Mouse (Mus musculus) C2C12 (cell line): ENCODE measurements at regions not wholly inside any gene's neighbourhood (a gene's known extent, or its start where the extent isn't known, plus 50 kb on each side); places are given as distances from the start of the nearest gene placed in this dataset.

Experiments used
- H3K27me3 ChIP-seq: one replicate; pipeline ENCODE4 v1.6.1; 2011; ENCODE audit not compliant: control insufficient read depth, insufficient read depth, insufficient read length
- H3K36me3 ChIP-seq: one replicate; pipeline ENCODE4 v1.6.1; 2011; ENCODE audit not compliant: control insufficient read depth, insufficient read depth
- H3K4me3 ChIP-seq: one replicate; pipeline ENCODE4 v1.5.1; 2011; ENCODE audit warnings: mild to moderate bottlenecking, control low read depth; ENCODE audit not compliant: poor library complexity, insufficient read depth, severe bottlenecking
- H3K79me2 ChIP-seq: one replicate; pipeline ENCODE4 v1.6.1; 2011; ENCODE audit not compliant: control insufficient read depth, insufficient read depth
- H3K79me3 ChIP-seq: one replicate; pipeline ENCODE4 v1.6.1; 2011; ENCODE audit warnings: low read depth, control low read depth
- H3ac ChIP-seq: one replicate; pipeline ENCODE3; 2011; ENCODE audit warnings: low read depth; ENCODE audit not compliant: control insufficient read depth, insufficient read length
- CEBPB ChIP-seq: IDR thresholded peaks from one replicate; pipeline ENCODE4 v1.6.1; 2011; ENCODE audit warnings: low read depth, mild to moderate bottlenecking, control low read depth, moderate library complexity
- CTCF ChIP-seq: IDR thresholded peaks from one replicate; pipeline ENCODE4 v1.5.1; 2011; ENCODE audit not compliant: control insufficient read depth, insufficient read depth, insufficient read length
- FOSL1 ChIP-seq: IDR thresholded peaks from one replicate; pipeline ENCODE4 v1.8.0; 2011; ENCODE audit warnings: mild to moderate bottlenecking, low read length; ENCODE audit not compliant: poor library complexity, insufficient read depth, severe bottlenecking
- MAX ChIP-seq: IDR thresholded peaks from one replicate; pipeline ENCODE4 v1.6.1; 2011; ENCODE audit warnings: mild to moderate bottlenecking, control low read depth
- MYOD1 ChIP-seq: IDR thresholded peaks from one replicate; pipeline ENCODE4 v1.6.1; 2011; ENCODE audit warnings: low read depth; ENCODE audit not compliant: control insufficient read depth, insufficient read length
- MYOG ChIP-seq: IDR thresholded peaks from one replicate; pipeline ENCODE4 v1.6.1; 2011; ENCODE audit not compliant: control insufficient read depth, insufficient read length; ENCODE audit errors: extremely low read depth
- USF1 ChIP-seq: IDR thresholded peaks from one replicate; pipeline ENCODE4 v1.6.1; 2011; ENCODE audit warnings: low read depth, mild to moderate bottlenecking, control low read depth, moderate library complexity

DNA sequence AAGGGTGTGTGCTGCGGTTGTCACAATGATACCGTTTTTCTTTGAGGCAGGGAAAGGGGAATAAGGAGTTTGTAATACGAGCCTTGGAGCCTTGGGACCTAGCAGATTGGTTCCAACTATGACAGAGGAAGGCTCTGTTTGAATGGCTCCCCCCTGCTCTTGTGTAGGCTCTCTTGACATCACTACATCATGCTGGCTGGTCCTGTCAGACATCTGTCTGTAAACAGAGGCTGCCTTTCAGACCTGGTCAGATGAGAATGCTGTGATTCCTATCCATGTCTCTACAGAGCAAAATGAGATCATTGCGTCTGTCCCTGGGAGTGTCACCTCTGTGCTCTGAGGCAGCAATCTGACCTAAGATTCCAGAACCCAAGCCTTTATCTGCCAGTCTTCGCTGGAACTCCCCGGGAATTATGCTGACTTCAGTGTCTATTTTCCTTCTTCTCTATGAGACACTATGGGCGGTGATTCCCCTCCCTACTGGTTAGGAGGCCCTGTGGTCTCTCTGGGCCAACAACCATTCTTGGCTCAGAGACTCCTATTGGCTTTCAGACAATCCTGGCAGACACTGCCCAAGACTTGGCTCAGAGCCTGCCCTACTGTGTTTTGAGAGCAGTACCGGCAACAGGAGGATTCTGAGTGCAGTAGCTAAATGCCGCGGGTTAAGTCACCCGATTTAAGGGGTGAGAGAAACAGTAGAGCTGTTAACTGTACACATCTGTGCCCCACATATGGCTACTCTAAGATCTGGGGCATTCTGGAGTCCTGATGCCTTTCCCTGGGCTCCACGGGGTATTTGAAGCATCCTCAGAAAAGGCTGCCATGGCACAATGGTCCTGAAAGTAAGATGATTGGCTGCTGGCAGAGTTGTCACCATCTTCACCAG lies 94.8 kb upstream of the Nckap5 start:
- Histone ChIP-seq H3K79me3 (no peaks in the 10 kb centered on the region), H3ac (no peak overlapping the region), H3K36me3 (no peaks in the 10 kb centered on the region), H3K27me3 (no peaks in the 10 kb centered on the region), H3K79me2 (no peaks in the 10 kb centered on the region), H3K4me3 (no peak overlapping the region)
- TF ChIP-seq MAX, result no peak
- no peak for TF ChIP-seq FOSL1
- no peak for TF ChIP-seq USF1
- TF ChIP-seq MYOD1, result no peak

DNA sequence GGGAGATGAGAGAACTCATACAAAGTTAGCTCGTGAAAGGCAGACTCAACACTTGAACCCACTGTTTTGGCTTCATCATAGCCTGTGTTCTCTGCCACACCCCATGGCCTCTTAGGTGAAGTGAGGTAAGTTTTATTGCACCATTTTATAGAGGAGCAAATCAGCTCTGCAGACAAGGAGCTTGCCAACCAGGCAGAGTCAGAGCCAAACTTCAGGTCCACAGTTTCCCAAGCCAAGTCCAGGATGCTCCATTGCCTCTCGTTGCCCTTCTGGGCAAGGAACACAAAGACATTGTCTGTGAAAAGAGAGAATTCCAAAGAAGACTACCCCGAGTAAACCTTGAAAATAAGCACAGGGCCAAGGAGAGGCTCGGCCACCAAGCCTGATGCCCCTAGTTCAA lies 93.4 kb upstream of the Nckap5 start:
- H3K27me3 ChIP-seq, result no peaks in the 10 kb centered on the region
- no peak for TF ChIP-seq CEBPB
- TF ChIP-seq MAX, result no peak
- TF ChIP-seq CTCF, result no peak
- no peak for TF ChIP-seq MYOG
- no peak for TF ChIP-seq USF1
- TF ChIP-seq MYOD1, result no peak
- no peak for TF ChIP-seq FOSL1
- H3K79me2 ChIP-seq, result no peaks in the 10 kb centered on the region

DNA sequence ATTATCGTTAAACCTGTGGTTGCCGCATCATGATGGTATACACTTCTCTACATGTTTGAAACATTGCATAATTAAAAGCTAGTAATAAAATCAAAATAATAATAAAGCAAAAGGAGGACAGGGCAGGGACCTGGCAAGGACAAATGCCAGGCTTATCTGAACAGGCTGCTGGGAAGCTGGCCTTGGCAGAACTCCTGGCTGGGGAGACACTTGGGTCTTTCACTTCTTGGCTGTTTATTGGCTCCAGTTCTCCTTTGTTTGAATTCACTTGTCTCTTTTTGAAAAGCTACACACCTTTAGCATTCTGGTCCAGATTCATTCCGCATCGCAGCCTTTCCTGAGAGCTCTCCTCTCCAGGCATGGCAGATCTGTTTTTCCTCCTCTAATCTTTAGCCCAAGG lies 91.6 kb upstream of the Nckap5 start:
- H3ac ChIP-seq, result no peak overlapping the region
- H3K27me3 ChIP-seq, result no peaks in the 10 kb centered on the region
- H3K79me3 ChIP-seq, result no peaks in the 10 kb centered on the region
- no peaks in the 10 kb centered on the region for H3K36me3 ChIP-seq
- no peak overlapping the region for H3K4me3 ChIP-seq
- TF ChIP-seq MAX (no peak), CEBPB (no peak), MYOD1 (no peak), CTCF (no peak), USF1 (no peak), FOSL1 (no peak), MYOG (no peak)
- no peaks in the 10 kb centered on the region for H3K79me2 ChIP-seq

More for the DNA sequence above, 93.4 kb upstream of the Nckap5 start:
- no peaks in the 10 kb centered on the region for H3K36me3 ChIP-seq
- H3K79me3 ChIP-seq, result no peaks in the 10 kb centered on the region
- H3ac ChIP-seq, result no peak overlapping the region
- no peak overlapping the region for H3K4me3 ChIP-seq

DNA sequence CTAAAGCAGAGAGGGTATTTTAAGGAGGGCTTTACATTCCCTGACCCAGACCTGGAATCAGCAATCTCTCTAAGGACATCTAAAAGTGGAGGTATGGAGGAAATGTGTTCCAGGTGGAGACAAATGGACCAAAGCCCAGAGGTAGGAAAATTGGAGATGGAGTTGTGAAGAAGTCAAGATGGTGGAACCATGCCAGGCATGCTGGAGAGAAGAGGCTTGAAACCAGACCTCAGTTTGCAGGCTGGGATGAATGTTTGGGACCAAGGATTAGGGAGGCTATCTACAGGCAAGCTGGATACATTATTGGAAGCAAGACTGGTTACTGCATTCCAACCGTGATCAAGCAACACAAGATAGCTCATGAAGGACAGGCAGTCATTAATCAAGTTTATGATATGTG lies 88.3 kb upstream of the Nckap5 start:
- TF ChIP-seq CEBPB (no peak), USF1 (no peak), MYOD1 (no peak), CTCF (no peak), MAX (no peak), MYOG (no peak), FOSL1 (no peak)
- H3K27me3 ChIP-seq, result no peaks in the 10 kb centered on the region
- no peaks in the 10 kb centered on the region for H3K36me3 ChIP-seq
- H3K4me3 ChIP-seq, result no peak overlapping the region
- no peaks in the 10 kb centered on the region for H3K79me2 ChIP-seq
- H3K79me3 ChIP-seq, result no peaks in the 10 kb centered on the region
- H3ac ChIP-seq, result no peak overlapping the region

DNA sequence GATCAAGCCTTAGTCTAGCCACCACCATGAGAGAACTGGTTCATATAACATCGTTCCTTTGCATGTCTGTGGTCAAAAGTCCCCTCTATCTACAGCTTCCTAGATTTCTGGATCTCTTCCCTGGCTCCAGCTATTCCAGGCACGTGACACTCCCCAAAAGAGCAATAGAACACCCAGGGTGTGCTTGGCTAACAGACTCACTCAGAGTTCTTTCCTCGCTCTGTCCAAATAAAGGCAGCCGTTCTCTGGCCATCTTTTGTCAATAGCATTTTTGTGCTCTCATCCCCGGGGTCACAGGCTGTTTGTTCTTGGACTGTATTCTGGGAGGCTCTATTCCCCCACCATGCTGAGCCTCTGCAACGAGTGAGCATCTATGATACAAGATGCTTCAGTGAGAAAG lies 87.3 kb upstream of the Nckap5 start:
- TF ChIP-seq CTCF, result no peak
- TF ChIP-seq MYOD1, result no peak
- TF ChIP-seq CEBPB, result no peak
- no peak for TF ChIP-seq USF1
- no peak overlapping the region for H3ac ChIP-seq
- H3K27me3 ChIP-seq, result no peaks in the 10 kb centered on the region
- H3K79me2 ChIP-seq, result no peaks in the 10 kb centered on the region
- no peaks in the 10 kb centered on the region for H3K36me3 ChIP-seq
- H3K4me3 ChIP-seq, result no peak overlapping the region
- H3K79me3 ChIP-seq, result no peaks in the 10 kb centered on the region

DNA sequence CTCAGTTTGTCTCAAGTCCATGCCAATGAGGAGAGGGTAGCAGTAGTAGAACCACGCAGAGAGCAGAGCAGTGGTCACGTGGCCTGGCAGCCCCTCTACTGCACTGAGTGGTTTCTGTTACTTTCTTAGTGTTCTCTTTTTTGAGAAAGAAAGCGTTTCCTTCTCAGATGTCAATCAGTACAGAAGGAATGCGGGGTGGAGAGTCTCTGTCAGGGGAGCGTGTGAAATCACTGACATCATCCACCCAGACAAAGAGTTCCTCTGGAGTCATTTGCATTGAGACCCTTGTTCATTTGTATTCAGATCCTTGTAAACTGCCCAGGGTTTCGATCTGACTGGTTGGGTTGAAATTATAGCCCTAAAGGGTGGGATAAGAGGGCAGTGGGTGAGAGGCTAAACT lies 85.8 kb upstream of the Nckap5 start:
- Histone ChIP-seq H3K79me2 (no peaks in the 10 kb centered on the region), H3K79me3 (no peaks in the 10 kb centered on the region), H3ac (no peak overlapping the region), H3K4me3 (no peak overlapping the region), H3K36me3 (no peaks in the 10 kb centered on the region), H3K27me3 (no peaks in the 10 kb centered on the region)
- TF ChIP-seq MYOD1, result no peak
- TF ChIP-seq USF1, result no peak
- no peak for TF ChIP-seq MYOG
- no peak for TF ChIP-seq FOSL1
- no peak for TF ChIP-seq MAX
- no peak for TF ChIP-seq CEBPB
- no peak for TF ChIP-seq CTCF
